Mouse (Mus musculus) forebrain, embryonic 10.5 days (tissue): ENCODE results near the gene Ceacam2. TPM values are rescaled to one million over a fixed set of nuclear protein-coding genes. Genes with fewer than 3 reads are reported as not detected.
A peak's percentile ranks its signal among the peaks of the same experiment; 100 is the strongest.
"Not testable (repeated sequence)": the region's sequence is repeated elsewhere in the genome, so short reads cannot be mapped to it uniquely, and the experiment has no call there.

Experiments
- DNase-seq: peaks from one replicate; pipeline ENCODE4 v3.0.0-alpha.2; 2017; ENCODE audit warnings: low spot score; ENCODE audit errors: extremely low spot score
- H3K27ac ChIP-seq: fragments of 300-500 bp; sonication (generic); 2 replicates; pipeline ENCODE4 v1.5.1; 2016; ENCODE audit warnings: mild to moderate bottlenecking
- H3K27me3 ChIP-seq: fragments of 300-500 bp; sonication (generic); 2 replicates; pipeline ENCODE4 v1.6.1; 2016; ENCODE audit warnings: mild to moderate bottlenecking; ENCODE audit not compliant: poor library complexity, severe bottlenecking
- H3K36me3 ChIP-seq: fragments of 300-500 bp; sonication (generic); replicated peaks from 2 replicates; pipeline ENCODE4 v1.6.1; 2016; ENCODE audit warnings: mild to moderate bottlenecking, moderate library complexity
- H3K4me1 ChIP-seq: fragments of 300-500 bp; sonication (generic); 2 replicates; pipeline ENCODE4 v1.6.1; 2016
- H3K4me3 ChIP-seq: fragments of 300-500 bp; sonication (generic); 2 replicates; pipeline ENCODE4 v1.5.1; 2016; ENCODE audit warnings: mild to moderate bottlenecking, moderate library complexity
- H3K9me3 ChIP-seq: fragments of 300-500 bp; sonication (generic); 2 replicates; pipeline ENCODE4 v1.6.1; 2016; ENCODE audit warnings: mild to moderate bottlenecking, moderate library complexity
- WGBS: fragments of 180-500 bp; shearing (Covaris S2); methylation state at CpG from one replicate; pipeline ENCODE4 v1.1.7; 2016; 5-methylcytosine and 5-hydroxymethylcytosine counted together
- polyA plus RNA-seq: library from polyadenylated mRNA; unstranded; fragments of >200 nt; fragmentation: Nextera tagmentation; extraction: Ambion mirVana; gene quantifications from 2 replicates; pipeline ENCODE4 v1.2.1, GENCODE M21; 2016

Ceacam2 gene
- polyA plus RNA-seq, 1 experiment from 2014 or later: not detected

- not testable (repeated sequence) for DNase-seq, H3K27me3 ChIP-seq, H3K4me3 ChIP-seq
Measured at GRCm38 (mm10) chr7:25477091-25477751, 62.4 kb downstream of the Ceacam2 start, which contains the start of gene Ceacam1. Gene Ceacam1 (minus strand): TSS chr7:25477603.

DNA sequence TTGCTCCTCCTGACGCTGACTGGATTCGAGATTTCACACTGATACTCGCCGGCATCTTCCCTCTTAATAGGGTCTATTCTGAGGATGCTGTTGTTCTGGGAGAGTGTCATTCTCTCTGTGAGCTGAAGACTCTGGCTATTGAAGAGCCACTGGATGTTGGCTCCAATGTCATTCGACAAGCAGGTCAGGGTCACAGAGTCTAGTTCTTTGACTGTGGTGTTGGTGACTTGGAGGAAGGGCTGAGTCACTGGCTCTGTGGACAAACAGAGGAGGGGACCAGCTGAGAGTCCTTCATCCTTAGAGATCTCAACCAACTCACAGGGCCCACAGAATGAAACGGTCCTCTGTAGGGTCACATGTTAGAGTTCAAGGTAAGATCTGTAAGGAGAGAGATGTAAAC lies 67.8 kb downstream of the Ceacam2 start:
- not testable (repeated sequence) for H3K27me3 ChIP-seq, H3K4me1 ChIP-seq, H3K27ac ChIP-seq, H3K36me3 ChIP-seq, H3K4me3 ChIP-seq, DNase-seq, H3K9me3 ChIP-seq
- 87% methylated on average over 6 of the region's 6 CpGs for WGBS

More at GRCm38 (mm10) chr7:25477091-25477751, 62.4 kb downstream of the Ceacam2 start, which contains the start of gene Ceacam1:
- not testable (repeated sequence) for H3K4me1 ChIP-seq, H3K9me3 ChIP-seq, H3K36me3 ChIP-seq
- H3K27ac ChIP-seq: 0 out of 2 replicates have a peak within 1 kb of the TSS, but pooled peaks have one; percentile 20
- 40% methylated on average over 5 of the region's 5 CpGs for WGBS

Other genes starting within 250 kb of the Ceacam2 start
- 246 and 257 TPM in 2 replicates for gene Pafah1b3, start 241.9 kb downstream of the Ceacam2 start, polyA plus RNA-seq
- 1.4 and 1.7 TPM in 2 replicates for gene Prr19, start 238.4 kb downstream of the Ceacam2 start, polyA plus RNA-seq
- gene Tmem145, start 233.8 kb downstream of the Ceacam2 start, polyA plus RNA-seq: 1.3 and 1.8 TPM in 2 replicates
- gene Megf8, start 222.7 kb downstream of the Ceacam2 start, polyA plus RNA-seq: 15.2 and 16.6 TPM in 2 replicates
- not detected in 2 replicates for gene Cnfn, start 170.1 kb downstream of the Ceacam2 start, polyA plus RNA-seq
- gene Lipe, start 141.1 kb downstream of the Ceacam2 start, polyA plus RNA-seq: 7.4 and 7.5 TPM in 2 replicates
- 0.43 and 0.71 TPM in 2 replicates for gene Cxcl17, start 127.0 kb downstream of the Ceacam2 start, polyA plus RNA-seq
- gene Ceacam1, start 62.3 kb downstream of the Ceacam2 start, polyA plus RNA-seq: 0.81 and 0.91 TPM in 2 replicates
- not detected in 2 replicates for gene Erich4, start 76.0 kb upstream of the Ceacam2 start, polyA plus RNA-seq
- 26.9 and 27.0 TPM in 2 replicates for gene Dmac2, start 79.6 kb upstream of the Ceacam2 start, polyA plus RNA-seq
- gene B3gnt8, start 86.8 kb upstream of the Ceacam2 start, polyA plus RNA-seq: 0.79 and 1.1 TPM in 2 replicates
- 42.5 and 44.0 TPM in 2 replicates for gene Bckdha, start 119.1 kb upstream of the Ceacam2 start, polyA plus RNA-seq
- gene Exosc5, start 119.3 kb upstream of the Ceacam2 start, polyA plus RNA-seq: 81.0 and 82.1 TPM in 2 replicates
- 2.2 and 3.2 TPM in 2 replicates for gene Tmem91, start 135.3 kb upstream of the Ceacam2 start, polyA plus RNA-seq
- 36.9 and 38.1 TPM in 2 replicates for gene B9d2, start 140.9 kb upstream of the Ceacam2 start, polyA plus RNA-seq
- gene Tgfb1, start 147.1 kb upstream of the Ceacam2 start, polyA plus RNA-seq: 0.89 and 1.2 TPM in 2 replicates
- 28.7 and 29.6 TPM in 2 replicates for gene Ccdc97, start 179.2 kb upstream of the Ceacam2 start, polyA plus RNA-seq
- gene Hnrnpul1, start 214.9 kb upstream of the Ceacam2 start, polyA plus RNA-seq: 59.2 and 60.5 TPM in 2 replicates
- gene Axl, start 248.8 kb upstream of the Ceacam2 start, polyA plus RNA-seq: 19.3 and 19.5 TPM in 2 replicates